ENCODE assay signal across 8 mouse cellular contexts in genomic region chr1:131828297-131829126, GRCm38 (mm10). TPM values are rescaled to one million over a fixed set of nuclear protein-coding genes. Genes with fewer than 3 reads are reported as not detected.
DNase-seq lines count a peak whose midpoint lies in the region; ATAC-seq and TF ChIP-seq lines count a peak whose summit lies in the region.

No protein-coding gene starts in this region.

- 0 out of 2 replicates have a peak, but pooled peaks have one; percentile 1 for TF ChIP-seq CTCF in forebrain, postnatal 0 days (IDR thresholded peaks at IDR 0.05; ENCODE audit: low read depth)

- intact Hi-C loops in gastrocnemius, postnatal 14 days (cut with DNase I; ENCODE audit: low total_unique reads) = no loop called here

- H3K27ac ChIP-seq in forebrain, postnatal 0 days (ENCODE audit: low read depth, low read length) = peak overlapping the region; percentile 85
- H3K27ac ChIP-seq in limb, embryonic 12.5 days = peak overlapping the region; percentile 90
- peak overlapping the region; percentile 79 for H3K27ac ChIP-seq in midbrain, embryonic 16.5 days (ENCODE audit: low read length)

- H3K9ac ChIP-seq in forebrain, postnatal 0 days = peak overlapping the region; percentile 78
- H3K9ac ChIP-seq in limb, embryonic 12.5 days (replicated peaks) = peak overlapping the region; percentile 85
- peak overlapping the region; percentile 82 for H3K9ac ChIP-seq in midbrain, embryonic 16.5 days (ENCODE audit: low read depth, low read length)

- H3K4me3 ChIP-seq in forebrain, postnatal 0 days (ENCODE audit: low read depth, low read length) = peak overlapping the region; percentile 80
- peak overlapping the region; percentile 74 for H3K4me3 ChIP-seq in limb, embryonic 12.5 days (replicated peaks)
- H3K4me3 ChIP-seq in midbrain, embryonic 16.5 days (ENCODE audit: low read depth, low read length) = peak overlapping the region; percentile 76

- no peaks in the 10 kb centered on the region for H3K9me3 ChIP-seq in forebrain, postnatal 0 days (ENCODE audit: low read length)
- no peaks in the 10 kb centered on the region for H3K9me3 ChIP-seq in limb, embryonic 12.5 days
- H3K9me3 ChIP-seq in midbrain, embryonic 16.5 days (replicated peaks; ENCODE audit: control insufficient read depth, low read length, poor library complexity, severe bottlenecking) = no peaks in the 10 kb centered on the region

- WGBS in forebrain, postnatal 0 days = under 1% methylated on average over 20 of the region's 22 CpGs
- 2% methylated on average over 22 of the region's 22 CpGs for WGBS in limb, embryonic 12.5 days
- 1% methylated on average over 19 of the region's 22 CpGs for WGBS in midbrain, embryonic 16.5 days

- H3K4me2 ChIP-seq in forebrain, postnatal 0 days (ENCODE audit: low read depth) = peak overlapping the region; percentile 92
- peak overlapping the region; percentile 78 for H3K4me2 ChIP-seq in limb, embryonic 12.5 days
- H3K4me2 ChIP-seq in midbrain, embryonic 16.5 days (ENCODE audit: low read length) = peak overlapping the region; percentile 95

- ATAC-seq in forebrain, postnatal 0 days = peak; percentile 46
- peak; percentile 64 for ATAC-seq in limb, embryonic 12.5 days (ENCODE audit: insufficient number of reproducible peaks, insufficient read depth, low FRiP score, low TSS enrichment, low read depth)
- peak; percentile 74 for ATAC-seq in midbrain, embryonic 16.5 days

- peak; percentile 28 for DNase-seq in gastrocnemius, postnatal 10 days
- DNase-seq in gastrocnemius, postnatal 14 days = no peak
- DNase-seq in 3T3-L1 (ENCODE audit: low read depth, low spot score) = peak; percentile 64
- peak; percentile 79 for DNase-seq in ZHBTc4 (ENCODE audit: low read depth, low spot score)
- no peak for DNase-seq in forebrain, postnatal 0 days
- no peak for DNase-seq in ovary, postnatal 36 days (ENCODE audit: low spot score)

- H3K4me1 ChIP-seq in forebrain, postnatal 0 days (ENCODE audit: insufficient read depth) = peaks cover 19% of the 10 kb centered on the region
- H3K4me1 ChIP-seq in limb, embryonic 12.5 days (replicated peaks) = peaks cover 37% of the 10 kb centered on the region
- peaks cover 20% of the 10 kb centered on the region for H3K4me1 ChIP-seq in midbrain, embryonic 16.5 days (ENCODE audit: control insufficient read depth, insufficient read depth, low read length)

- no peaks in the 10 kb centered on the region for H3K27me3 ChIP-seq in forebrain, postnatal 0 days (ENCODE audit: insufficient read depth, low read length)
- H3K27me3 ChIP-seq in limb, embryonic 12.5 days = no peaks in the 10 kb centered on the region
- H3K27me3 ChIP-seq in midbrain, embryonic 16.5 days (ENCODE audit: control insufficient read depth, insufficient read depth, low read depth, low read length) = no peaks in the 10 kb centered on the region

- H3K36me3 ChIP-seq in forebrain, postnatal 0 days (ENCODE audit: insufficient read depth) = 0 out of 2 replicates have a peak, but pooled peaks cover 7% of the 10 kb centered on the region
- peaks cover 32% of the 10 kb centered on the region for H3K36me3 ChIP-seq in limb, embryonic 12.5 days
- no peaks in the 10 kb centered on the region for H3K36me3 ChIP-seq in midbrain, embryonic 16.5 days (ENCODE audit: control insufficient read depth, insufficient read depth, low read length)

RNA-seq across cellular contexts. Expression of gene Slc41a1, which starts 1.2 kb away (rescaled TPM):
- 10 to 100 TPM; 56.1 to 64.2 TPM for total RNA-seq in gastrocnemius, postnatal 10 days (2021)
- 10 to 100 TPM; 43.9 to 54.7 TPM for total RNA-seq in gastrocnemius, postnatal 14 days (2021)
- total RNA-seq in forebrain, postnatal 0 days (2014; rRNA removed) = 28.7 and 39.5 TPM in 2 replicates
- 16.6 and 19.7 TPM in 2 replicates for polyA plus RNA-seq in forebrain, postnatal 0 days (2015; fragmentation: Nextera tagmentation; extraction: Ambion mirVana)
- polyA plus RNA-seq in limb, embryonic 12.5 days (2016; fragmentation: Nextera tagmentation; extraction: Ambion mirVana) = 13.7 and 14.9 TPM in 2 replicates
- 17.7 and 18.2 TPM in 2 replicates for polyA plus RNA-seq in midbrain, embryonic 16.5 days (2015; fragmentation: Nextera tagmentation; extraction: Ambion mirVana)

RNA-seq across cellular contexts. Expression of gene Pm20d1, which starts 31.3 kb away (rescaled TPM):
- 1 to 10 TPM; 1.3 to 1.6 TPM for total RNA-seq in gastrocnemius, postnatal 10 days (2021)
- total RNA-seq in gastrocnemius, postnatal 14 days (2021) = 1 to 10 TPM; 1.0 to 2.1 TPM
- total RNA-seq in forebrain, postnatal 0 days (2014; rRNA removed) = 0.19 and 0.62 TPM in 2 replicates
- polyA plus RNA-seq in forebrain, postnatal 0 days (2015; fragmentation: Nextera tagmentation; extraction: Ambion mirVana) = 0.20 and 0.33 TPM in 2 replicates
- polyA plus RNA-seq in limb, embryonic 12.5 days (2016; fragmentation: Nextera tagmentation; extraction: Ambion mirVana) = 1.7 and 2.5 TPM in 2 replicates
- 0.15 and 0.46 TPM in 2 replicates for polyA plus RNA-seq in midbrain, embryonic 16.5 days (2015; fragmentation: Nextera tagmentation; extraction: Ambion mirVana)

RNA-seq across cellular contexts. Expression of gene Rab29, which starts 38.5 kb away (rescaled TPM):
- total RNA-seq in gastrocnemius, postnatal 10 days (2021) = 1 to 10 TPM; 7.1 to 8.9 TPM
- 1 to 10 TPM; 5.3 to 8.2 TPM for total RNA-seq in gastrocnemius, postnatal 14 days (2021)
- total RNA-seq in forebrain, postnatal 0 days (2014; rRNA removed) = 7.9 and 9.1 TPM in 2 replicates
- 9.3 and 9.8 TPM in 2 replicates for polyA plus RNA-seq in forebrain, postnatal 0 days (2015; fragmentation: Nextera tagmentation; extraction: Ambion mirVana)
- polyA plus RNA-seq in limb, embryonic 12.5 days (2016; fragmentation: Nextera tagmentation; extraction: Ambion mirVana) = 14.5 and 14.7 TPM in 2 replicates
- polyA plus RNA-seq in midbrain, embryonic 16.5 days (2015; fragmentation: Nextera tagmentation; extraction: Ambion mirVana) = 6.7 and 7.6 TPM in 2 replicates

Comparison
In these comparisons a context has a peak if more than half of its experiments do, and no peak if none do; other contexts are left out.
1. DNase-seq: peak in gastrocnemius, postnatal 10 days (single experiment), 3T3-L1 (single experiment) and ZHBTc4 (single experiment); none in gastrocnemius, postnatal 14 days (single experiment), forebrain, postnatal 0 days (single experiment) and ovary, postnatal 36 days (single experiment).
2. Peak in every context shown above with its lines, with median percentiles within 50 percentile points of each other: ATAC-seq, H3K27ac ChIP-seq, H3K4me2 ChIP-seq, H3K4me3 ChIP-seq and H3K9ac ChIP-seq.